Mouse (Mus musculus) ovary, postnatal 14 days (tissue): ENCODE results near the gene Cpeb2.

ENCODE experiments used
- DNase-seq: peaks from one replicate; pipeline ENCODE4 v3.0.0; 2022; ENCODE audit warnings: low spot score

Cpeb2 gene

DNA sequence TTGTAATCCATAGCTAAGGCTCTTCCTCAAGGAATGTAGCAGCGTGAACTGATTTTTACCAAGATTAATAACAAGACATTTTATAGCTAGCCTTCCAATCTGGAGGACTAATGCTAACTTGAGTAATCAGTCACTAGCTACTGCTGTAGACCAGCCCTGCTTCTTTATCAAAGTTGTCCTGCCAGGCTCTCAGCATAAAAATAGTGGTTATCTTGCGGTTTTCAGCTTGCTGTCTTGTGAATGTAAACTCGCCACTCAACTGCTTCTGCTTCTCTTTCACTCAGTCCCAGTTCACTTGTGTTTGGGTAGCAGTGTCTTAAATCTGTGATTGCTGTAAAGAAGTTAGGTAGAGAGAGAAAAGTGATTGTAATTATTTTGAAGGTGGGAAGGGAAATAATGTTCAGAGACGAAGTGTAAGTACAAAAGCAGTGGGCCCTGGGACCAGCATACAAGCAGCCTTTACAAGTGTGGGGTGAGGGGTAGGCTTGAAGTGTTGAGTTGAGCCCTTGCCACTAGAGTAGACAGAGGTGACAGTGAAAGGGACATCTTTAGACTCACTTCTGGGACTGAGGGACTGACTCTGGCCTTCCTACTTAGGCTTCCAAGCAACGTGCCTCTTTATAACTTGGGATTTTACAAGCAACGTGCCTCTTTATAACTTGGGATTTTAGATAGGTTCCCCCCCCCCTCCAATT is 6.3 kb downstream of the Cpeb2 start:
- DNase-seq, result no peak

DNA sequence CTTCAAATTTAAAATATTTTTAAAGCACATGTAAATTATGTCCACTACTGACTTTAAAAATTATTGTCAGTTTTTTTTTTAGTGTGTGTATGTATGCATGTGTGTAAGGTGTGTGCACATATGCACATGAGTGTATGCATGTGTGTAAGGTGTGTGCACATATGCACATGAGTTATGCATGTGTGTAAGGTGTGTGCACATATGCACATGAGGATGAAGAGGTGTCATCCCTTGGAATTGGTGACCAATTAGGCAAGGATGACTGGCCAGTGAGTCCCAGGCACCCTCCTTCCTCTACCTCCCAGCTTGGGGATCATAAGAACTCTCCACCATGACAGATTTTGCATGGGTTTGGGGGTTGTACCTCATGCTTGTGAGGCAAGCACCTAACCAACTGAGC is 7.8 kb downstream of the Cpeb2 start:
- no peak for DNase-seq

DNA sequence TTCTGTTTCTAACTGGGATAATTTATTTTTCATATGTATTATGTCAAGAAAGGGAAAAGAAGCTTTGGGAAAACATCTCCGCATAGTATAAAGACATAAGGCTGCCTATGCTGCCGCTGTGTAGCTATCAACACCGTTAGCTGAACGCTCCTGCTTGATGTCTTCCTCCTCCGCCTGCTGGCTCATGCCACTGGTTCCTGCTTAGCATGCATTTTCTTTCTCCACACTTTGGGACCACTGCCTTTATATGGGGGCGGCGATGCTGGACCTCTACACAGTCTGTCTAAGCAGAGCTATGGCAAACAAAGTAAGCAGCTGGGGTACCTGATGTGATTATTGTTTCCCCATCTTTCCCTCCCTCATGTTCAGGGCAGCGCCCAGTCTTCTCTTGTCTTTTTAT is 13.3 kb downstream of the Cpeb2 start:
- DNase-seq, result no peak

DNA sequence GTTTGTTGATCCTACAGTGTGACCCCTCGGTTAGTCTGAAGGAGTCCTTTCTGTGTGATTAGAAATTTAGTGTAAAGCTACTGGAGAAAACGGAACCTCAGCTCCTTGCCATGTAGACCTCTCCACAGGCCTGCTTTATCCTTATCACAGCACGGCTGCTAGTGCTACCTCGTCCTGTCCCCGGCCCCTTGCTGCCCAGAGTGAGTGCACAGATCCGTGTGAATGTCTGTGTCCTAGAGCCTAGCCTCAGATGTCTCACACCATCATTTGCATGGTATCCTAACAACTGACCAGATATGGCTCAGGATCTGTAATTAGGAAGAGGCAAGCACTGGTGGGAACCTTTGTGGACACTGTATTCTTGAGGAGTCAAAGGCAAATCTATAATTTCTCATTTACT is 14.0 kb downstream of the Cpeb2 start:
- DNase-seq, result no peak

DNA sequence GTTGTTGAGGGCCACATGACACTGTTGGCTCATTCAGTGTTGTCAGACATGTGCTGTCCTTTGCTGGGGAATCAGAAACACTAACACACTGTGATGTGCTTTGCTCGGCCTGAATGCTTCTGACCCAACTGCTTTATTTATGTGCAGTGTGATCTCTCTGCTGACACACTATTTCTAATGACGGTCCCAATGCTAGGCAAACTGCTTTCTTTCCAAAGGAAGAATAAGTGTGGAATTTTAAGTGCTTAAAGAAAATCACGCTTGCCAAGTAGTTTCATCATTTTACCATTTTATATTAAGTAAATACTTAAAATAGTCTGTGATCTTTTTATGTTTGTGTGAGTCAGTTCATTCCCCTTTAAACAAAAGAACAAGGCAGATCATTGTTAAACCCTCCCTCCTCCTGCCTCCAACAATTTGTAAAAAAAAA is 15.0 kb downstream of the Cpeb2 start:
- no peak for DNase-seq

DNA sequence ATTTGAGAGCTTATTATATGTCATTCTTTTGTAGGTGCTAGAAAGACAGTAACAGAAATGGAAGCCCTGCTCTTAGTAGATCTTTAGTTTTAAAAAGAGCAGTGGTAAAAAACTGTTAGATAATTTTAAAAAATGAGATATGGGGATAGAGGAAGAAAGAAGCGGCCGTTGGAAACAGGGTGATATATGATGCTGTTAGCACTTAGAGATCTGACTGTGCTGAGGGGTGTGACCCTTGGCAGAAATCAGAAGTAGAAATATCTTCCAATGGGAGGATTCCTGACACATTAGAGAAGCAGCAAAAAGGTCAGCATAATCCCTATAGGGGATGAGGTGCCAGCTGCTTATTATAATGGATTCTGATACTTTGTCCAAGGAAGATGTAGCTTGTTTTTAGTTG is 24.5 kb downstream of the Cpeb2 start:
- no peak for DNase-seq

DNA sequence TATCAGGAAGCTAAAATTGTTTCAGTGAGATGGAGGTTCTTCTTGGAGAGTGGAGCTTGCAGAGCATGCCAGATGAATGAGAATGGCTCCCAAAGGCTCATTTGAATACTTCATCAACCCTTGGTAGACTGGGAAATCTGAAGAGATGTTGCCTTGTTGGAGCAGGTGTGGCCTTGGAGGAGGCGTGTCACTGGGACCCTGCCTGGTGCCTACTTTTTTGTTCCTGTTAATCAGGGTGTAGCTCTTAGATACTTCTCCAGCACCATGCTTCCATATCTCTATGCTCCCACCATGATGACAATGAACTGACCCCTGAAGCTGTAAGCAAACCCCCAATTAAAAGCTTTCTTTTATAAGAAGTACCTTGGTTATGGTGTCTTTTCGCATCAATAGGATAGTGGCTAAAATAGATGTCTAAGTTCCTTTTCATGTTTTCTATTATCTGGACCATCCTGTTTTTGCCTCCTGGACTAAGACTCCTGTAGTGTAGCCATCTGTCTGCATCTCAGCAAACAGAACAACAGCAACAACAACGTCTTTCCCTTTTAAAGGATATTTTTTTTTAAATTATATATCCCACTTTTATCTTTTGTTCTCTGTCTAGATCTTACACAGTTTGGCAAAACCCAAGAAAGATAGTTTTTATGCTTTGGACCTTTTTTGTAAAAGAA is 25.6 kb downstream of the Cpeb2 start:
- DNase-seq, result no peak

DNA sequence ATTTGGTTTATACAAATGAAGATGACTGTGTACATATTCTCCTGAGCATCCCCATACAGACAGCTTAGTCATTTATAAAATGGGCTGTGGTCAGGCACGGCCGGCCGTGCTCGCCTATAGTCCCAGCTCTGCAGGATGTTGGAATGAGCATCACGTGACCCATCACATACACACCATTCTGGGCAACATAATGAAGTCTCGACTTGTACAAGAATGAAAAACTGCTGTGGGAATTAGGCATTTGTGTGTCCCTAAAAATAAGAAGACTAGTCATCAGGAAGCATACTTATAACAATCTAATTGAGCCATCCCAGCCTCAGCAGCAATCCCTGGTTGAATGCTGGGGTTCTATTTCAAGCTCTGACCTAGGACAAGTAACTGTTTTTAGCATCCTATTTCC is 28.8 kb downstream of the Cpeb2 start:
- DNase-seq, result no peak

DNA sequence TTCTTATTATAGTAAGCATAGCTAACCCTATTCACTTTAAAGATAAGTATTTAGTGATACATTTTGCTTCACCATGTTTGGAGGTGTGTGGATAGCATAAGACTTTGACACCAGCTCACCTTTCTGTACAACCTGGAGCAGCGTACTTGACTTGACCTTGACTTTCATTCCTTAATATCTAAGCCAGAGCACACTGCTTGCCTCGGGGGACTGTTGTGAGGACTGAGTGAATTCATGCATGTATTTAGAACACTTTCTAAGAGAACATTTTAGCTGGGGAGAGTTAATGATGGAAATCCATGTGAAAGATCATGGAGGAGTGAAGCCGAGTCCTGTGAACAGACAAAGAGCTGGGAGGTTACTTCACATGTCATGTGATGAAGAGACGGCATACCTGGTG is 31.0 kb downstream of the Cpeb2 start:
- DNase-seq, result no peak

DNA sequence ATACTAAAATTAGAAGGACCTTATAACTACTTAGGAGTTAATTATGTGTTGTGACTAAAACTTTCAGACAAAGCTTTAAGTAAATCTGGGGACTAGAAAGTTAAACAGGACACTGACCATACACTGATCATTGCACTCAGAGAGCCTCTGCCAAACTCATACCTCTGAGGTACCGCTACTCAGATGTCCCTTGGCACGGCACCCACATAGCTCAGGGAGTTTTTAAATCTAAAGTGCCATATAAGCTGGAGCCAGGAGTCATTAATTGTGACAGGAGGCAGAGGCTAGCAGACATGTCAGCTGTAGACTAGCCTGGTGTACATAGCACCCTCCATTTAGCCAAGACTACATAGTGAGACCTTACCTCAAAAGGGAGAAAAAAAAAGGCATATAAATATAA is 31.7 kb downstream of the Cpeb2 start:
- no peak for DNase-seq

DNA sequence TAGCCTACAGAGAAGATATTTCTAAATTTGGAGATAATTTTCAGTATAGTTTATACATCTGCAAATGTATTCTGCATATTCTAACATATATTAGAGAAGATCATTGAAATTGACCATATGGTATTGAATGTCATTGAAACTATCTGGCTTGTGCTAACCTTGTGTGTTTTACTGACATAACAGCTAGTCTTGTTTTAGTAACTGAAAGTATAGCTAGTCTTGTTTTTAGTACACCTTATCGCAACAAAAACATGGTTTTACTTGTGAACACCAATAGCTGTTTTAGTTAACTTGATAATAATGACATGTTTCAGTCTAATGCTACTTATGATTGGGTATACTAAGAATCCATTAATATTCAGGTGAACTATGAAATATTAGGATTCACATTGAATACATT is 45.0 kb downstream of the Cpeb2 start:
- no peak for DNase-seq

DNA sequence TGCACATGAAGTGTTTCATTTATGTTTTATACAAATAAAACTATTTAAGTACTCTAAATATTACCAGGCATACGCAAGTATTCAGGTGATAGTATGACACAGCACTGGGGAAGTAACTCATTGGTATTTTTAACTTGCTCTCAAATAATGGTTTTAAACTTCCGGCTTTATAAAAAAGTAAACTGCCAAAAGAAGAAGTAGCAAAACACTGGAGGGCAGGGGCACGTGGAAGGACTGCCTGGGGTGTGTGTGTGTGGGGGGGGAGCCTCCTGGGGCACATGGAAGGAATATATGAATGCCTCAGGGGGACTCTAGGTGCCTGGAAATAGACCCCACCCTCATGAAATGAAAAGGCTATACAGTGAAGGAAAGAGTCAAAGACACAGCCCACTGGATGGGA is 46.8 kb downstream of the Cpeb2 start:
- no peak for DNase-seq

DNA sequence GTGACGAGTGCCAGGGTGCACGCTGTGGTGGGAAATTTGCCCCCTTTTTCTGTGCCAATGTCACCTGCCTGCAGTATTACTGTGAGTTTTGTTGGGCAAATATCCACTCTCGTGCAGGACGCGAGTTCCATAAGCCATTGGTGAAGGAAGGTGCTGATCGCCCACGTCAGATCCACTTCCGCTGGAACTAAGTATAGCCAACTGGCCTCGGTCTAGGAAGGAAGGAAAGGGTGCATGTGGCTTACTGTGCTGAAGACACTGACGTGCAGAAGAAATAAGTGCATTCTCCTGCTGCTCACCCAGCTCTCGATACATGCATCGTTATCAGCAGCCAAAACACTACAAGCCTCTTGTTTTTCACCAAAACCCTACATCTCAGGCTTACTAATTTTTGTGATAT is 52.8 kb downstream of the Cpeb2 start:
- DNase-seq, result no peak

DNA sequence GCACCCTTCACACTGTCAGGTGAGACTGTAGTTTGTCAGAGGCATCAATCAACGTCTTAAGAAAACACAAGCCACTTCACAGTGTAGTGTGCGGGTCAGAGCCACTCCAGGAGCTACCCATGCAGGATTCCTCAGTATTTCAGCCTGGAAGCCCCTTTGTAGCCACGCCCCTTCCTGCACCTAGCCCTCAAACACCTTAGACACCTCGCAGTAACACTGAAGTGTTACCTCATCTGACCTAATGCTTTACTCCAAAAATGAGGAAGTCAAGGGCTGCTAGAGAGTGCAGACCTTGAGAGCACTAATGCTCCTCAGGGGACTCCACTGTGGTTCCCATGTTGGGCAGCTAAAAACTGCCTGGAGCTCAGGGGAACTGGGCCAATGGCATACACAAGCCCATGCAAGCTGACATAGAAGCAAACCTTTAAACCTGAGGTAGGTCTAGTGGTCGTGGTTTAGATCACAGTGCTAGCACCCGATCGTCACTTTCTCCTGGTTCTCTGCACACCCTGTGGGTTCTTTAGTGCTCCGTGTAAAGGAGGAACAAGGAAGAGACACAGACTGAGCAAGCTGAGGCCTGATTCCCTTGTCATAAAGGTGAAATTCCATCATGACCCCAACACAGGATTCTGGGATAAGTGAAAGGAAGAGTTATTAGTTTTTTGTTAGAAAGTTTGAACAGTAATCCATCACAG is 56.9 kb downstream of the Cpeb2 start:
- DNase-seq, result no peak

DNA sequence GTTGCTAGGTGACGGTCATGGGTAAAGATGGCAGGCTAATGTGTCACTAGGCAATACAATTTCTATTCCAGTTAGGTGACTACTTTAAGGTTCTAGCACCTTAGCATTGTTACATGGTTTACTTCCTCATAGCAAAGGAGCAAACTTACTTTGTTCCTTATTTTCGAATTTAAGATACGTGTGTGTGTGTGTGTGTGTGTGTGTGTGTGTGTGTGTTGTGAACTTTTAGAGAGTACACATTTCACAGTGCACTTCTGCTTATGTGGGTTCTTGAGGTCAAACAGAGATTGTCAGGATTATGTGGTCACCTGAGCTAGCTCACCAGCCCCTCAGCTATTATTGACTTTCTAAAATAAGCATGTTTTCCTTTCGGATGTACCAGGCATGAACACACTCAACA is 60.2 kb downstream of the Cpeb2 start:
- DNase-seq, result no peak

DNA sequence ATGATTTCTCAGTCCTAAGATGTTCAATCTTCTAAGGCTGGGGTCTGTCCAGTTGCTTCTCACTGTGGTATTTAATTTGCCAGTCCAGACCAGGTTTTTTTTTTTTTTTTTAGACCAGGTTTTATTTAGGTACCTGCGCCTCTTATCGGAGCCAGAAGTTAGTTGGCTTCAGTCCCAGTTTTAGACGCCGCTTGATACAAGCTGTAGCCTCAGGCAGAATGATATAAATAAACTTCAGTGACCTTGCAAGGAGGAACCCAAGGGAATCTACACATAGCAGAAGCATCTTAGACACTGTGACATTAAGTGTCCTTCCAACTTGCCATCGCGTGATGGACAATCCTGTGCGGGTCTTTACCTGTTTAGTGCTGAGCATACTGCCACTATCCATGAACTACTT is 64.5 kb downstream of the Cpeb2 start:
- DNase-seq, result no peak

DNA sequence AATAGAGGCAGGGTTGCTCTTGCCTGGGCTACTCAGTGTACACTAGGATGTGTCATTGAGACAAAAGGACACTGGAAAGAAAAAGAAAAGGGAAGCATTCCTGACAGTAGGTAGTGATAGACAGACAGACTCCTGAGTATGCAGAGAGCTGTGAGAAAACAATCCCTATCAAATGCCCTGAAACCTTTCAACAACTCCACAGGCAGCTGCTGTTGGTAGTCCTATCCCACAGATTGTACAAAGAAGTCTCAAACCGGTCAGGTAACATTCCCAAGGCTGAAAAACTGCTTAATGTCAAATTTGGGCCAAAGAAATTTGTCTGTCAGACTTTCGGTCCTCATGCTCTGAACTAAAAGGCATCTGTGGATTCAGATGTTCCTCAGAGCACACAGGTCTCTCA is 66.0 kb downstream of the Cpeb2 start:
- no peak for DNase-seq

DNA sequence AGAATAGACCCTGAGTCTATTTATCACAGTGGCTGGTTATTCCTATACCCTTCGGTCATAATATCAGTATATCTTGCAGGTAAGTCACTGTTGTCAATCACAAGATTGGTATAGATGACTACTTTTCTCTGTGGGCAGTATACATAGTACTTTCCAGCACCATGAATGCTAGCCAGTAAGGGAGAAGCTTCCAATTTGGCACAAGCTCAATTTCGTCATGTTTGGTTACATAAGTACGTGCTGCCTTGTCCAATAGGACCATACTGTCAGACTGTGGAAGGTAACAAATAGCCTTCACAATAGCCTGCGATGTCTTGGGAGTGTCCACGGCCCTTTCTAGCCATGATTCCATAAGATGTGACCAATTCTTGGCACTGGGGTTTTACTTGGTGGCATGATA is 67.1 kb downstream of the Cpeb2 start:
- DNase-seq, result no peak

DNA sequence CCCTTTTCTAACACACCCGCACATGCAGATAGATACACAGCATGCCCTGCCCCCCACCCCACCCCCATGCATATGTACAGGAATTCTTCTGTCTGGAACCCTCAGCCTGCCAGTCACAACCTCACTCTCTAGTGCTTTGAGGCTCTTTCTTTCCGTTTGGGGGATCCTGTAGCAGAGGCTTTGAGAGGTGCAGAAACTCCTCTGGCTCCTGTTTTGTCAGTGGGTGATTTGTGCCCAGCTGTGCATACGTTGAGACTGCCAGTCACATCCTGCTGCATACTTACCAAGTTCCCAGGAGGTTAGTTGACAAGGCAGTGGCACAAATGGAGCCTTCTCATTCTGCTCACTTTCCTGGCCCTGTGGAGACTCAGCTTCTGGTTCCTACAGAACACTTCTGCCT is 68.0 kb downstream of the Cpeb2 start:
- no peak for DNase-seq

DNA sequence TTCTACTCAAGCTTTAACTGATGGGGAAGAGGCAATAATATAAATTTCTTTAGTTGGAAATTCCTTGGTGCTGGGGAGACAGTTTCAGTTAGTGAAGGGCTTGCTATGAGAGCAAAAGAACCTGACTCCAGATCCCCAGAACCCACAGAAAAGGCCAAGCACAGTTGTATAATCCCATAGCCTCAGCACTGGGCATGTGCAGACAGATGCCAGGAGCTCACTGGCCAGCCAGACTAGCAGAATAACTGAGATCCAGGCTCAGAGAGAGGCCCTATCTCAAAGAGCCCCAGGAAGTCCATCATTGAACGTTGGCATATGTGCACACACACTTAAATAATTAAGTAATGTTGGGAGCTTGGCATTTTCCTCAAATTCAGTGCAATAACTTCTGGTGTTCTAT is 70.5 kb downstream of the Cpeb2 start:
- DNase-seq, result no peak

DNA sequence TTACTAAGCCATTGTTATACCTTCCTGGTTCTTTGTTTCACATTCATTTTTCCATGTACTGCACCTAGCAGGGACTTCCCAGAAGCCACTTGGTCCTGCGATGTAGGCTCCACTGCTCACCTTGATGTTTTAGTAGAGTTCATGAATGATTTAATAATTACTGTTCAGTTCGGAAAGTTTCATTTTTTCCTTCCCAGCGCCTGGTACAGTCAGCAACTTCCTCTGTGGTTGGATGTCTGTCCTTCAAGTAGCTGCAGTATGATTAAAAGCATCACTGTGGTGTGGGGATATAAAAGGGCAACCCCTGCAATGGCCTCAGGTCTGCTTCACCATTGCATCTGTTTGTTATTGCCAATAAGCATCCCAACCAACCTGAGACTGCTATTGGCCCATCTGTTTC is 72.5 kb downstream of the Cpeb2 start:
- DNase-seq, result no peak

DNA sequence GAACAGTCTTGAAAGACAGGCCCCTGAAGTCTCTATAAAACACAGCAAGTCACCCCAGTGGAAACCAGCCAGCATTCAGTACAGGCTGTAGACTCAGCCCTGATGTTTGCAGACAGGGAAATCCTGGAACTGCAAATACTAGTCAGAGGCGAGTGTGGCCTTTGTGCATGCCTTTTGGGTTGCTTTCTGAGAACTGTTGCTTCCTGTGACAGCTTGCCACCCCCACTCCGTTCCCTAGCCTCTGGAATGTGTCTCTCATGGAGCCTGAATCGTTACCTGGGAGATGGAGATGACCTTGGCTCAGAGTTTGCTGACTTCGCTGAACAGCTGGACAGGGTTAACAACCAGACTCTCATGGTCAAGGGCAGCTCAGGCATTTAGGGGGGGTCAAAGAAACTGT is 77.0 kb downstream of the Cpeb2 start:
- no peak for DNase-seq

DNA sequence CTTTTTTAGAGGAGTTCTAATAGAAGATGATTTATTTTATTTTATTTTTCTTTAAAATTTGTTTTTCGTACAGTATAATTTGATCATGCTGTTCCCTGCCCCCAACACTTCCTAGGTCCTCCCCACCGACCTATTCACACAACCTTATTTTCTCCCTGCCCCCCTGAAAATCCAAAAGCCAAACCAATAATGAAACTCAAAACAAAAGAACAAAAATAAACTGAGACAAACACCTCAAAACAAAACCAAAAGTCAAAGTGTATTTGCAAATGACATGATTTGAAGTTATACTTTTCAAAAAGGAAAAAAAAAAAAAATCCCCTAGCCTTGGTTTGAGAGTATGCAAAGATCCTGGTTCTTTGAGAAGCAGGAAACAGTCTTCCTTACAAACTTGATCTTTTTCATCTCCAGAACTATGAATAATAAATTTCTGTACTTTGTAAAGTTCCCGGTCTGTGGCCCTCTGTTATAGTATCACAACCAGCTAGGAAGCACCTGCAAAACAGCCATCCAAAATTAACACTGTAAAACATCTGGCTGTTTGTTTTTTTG is 91.4 kb downstream of the Cpeb2 start:
- no peak for DNase-seq
